Mouse (Mus musculus) right cerebral cortex, postnatal 25 days (tissue): ENCODE measurements around the gene D17Wsu92e.
"Not testable (repeated sequence)": the region's sequence is repeated elsewhere in the genome, so short reads cannot be mapped to it uniquely, and the experiment has no call there.

Experiments
- DNase-seq: peaks from one replicate; pipeline ENCODE4 v3.0.0; 2022

Gene D17Wsu92e

DNA sequence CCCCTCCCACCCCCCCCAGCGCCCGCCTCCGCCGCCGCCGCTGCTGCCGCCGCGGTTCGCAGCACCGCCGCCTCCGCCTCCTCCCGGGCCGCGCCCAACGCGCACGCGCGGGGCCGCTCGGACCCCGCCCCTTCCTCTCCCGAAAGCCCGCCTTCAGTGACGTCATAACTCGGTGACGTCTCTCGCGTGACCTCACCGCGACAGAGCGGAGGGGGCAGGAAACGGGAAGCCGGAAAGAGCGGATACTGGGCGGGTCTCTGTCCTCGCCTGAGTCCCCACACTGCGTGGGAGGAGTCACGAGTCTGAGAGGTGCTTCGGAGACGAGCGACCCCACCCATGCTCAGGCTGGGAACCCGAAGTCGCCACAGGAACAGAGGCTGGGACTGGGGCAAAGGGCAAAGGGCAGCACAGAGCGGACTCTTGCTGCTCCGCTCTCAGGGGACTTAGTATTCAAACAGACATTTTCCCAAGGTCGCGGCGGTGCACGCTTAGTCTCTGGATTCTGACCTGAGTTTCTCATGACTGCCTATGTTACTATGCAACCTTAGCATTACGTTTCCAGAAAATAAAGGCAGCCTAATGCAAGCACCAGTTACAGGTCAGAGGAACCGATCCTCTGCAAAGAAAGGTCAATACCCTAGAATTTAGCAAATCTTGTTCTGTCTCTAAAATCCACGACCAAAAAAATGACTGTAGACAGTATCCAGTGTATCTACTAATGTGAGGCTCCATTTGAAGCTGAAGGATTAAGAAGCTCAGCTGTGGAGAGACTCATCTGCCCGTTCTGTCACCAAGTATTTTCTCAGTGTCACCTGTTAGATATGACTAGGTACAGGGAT is at the start of gene D17Wsu92e:
Gene D17Wsu92e, minus strand, starts transcription at position 81 of the 839 bp plus-strand sequence.
- peak; percentile 99 for DNase-seq

GRCm38 (mm10) chr17:27866737-27867136 is 46.3 kb upstream of the D17Wsu92e start:
- DNase-seq, result no peak

GRCm38 (mm10) chr17:27865461-27865860 is 45.0 kb upstream of the D17Wsu92e start:
- DNase-seq, result no peak

DNA sequence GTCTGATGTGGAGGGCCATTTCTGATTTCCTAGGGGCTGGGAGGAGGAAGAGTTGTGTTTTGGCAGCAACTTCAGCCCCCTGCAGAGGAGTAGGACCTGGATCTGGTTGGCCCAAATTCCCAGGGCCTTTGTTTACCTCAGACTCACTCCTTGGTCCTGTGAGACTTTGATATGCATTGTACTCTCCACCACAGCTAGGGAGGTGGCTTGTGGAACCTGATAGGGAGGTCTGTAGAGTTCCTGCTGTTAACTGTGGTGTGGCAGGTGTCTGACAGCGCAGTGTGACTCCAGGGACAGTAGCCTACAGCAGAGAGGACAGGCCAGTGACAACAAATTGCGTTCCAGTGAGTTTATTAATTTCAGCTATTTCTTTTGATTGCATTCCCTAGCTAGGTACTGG is 38.7 kb upstream of the D17Wsu92e start:
- DNase-seq, result no peak

DNA sequence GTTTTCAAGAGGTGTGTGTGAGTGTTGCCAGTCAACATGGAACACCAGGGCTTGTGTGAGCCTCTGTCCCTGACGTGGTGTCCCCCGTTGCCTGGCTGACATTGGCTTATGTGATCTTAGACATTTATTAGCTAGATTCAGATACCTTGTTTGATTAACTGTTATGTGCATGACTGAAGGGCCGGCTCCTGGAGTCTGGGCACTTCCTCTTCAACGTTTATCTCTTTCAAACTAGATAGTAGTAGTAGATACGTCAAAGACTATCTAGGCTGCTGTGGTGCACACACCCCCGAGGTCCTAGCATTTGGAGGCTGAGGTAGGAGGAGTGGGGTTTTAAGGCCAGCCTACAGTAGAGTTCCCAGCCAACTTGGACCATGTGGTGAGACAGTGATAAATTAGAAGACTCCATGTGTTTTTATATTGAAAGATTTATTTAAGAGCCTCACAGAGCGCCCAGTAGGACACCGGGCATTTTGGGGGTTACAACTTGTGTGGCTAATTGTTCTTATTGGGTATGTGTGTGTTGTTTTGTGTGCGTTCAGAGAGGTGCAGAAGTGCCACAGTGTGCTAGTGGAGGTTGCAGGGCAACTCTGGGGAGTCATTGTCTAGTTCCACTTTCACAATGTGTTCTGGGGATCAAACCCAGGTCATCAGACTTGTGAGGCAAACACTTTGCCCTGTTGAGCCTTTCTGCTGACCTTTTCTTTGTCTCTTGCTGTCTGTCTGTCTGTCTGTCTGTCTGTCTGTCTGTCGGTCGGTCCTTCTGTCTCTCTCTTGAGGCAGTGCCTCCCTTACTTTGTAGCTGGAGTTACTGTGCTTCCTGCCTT is 37.4 kb upstream of the D17Wsu92e start:
- DNase-seq, result no peak

DNA sequence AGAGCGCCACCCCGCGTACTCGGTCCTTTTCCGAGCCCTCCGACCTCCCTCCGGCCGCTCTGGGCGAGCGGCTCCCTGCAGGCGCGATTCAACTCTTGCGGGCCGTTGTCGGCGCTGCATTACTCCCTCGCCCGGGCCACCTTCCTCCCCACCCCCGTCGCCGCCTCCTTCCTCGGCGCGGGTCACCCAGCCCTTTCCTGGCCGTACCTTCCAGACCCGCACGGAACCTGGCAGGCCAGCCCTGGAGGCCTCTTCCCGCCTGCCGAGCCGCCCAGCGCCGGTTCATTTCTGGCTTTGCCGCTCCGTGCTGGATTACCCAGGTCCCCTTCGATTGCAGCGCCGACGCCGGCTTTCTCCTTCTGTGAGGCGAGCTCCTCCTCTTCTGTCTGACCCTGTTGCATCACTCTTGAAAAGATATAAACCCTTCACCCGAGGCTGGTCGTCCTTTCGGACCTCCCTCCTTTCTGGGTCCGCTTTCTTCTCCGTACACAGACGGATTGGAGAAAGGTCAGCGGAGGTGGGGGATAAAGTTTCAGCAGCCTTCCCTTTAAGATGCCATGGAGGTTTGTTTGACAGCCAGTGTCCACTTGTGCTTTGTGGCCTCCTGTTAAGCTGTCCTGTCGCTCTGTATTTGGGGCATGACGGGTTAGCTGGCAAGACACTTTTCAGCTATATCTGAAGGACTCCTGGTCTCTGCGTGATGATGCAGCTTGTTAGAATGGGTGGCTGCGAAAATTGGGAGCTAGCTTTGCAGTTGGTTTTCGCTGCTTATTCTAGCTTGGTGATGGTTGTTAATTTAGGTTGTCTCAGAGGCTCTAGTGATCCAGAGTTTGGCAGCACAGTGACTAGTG is 36.6 kb upstream of the D17Wsu92e start:
- peak; percentile 49 for DNase-seq

- DNase-seq, result peak; percentile 83
Observed at GRCm38 (mm10) chr17:27856265-27856797, 35.9 kb upstream of the D17Wsu92e start, which contains the start of gene Uhrf1bp1. TSS of gene Uhrf1bp1 (plus strand) at chr17:27856441.

DNA sequence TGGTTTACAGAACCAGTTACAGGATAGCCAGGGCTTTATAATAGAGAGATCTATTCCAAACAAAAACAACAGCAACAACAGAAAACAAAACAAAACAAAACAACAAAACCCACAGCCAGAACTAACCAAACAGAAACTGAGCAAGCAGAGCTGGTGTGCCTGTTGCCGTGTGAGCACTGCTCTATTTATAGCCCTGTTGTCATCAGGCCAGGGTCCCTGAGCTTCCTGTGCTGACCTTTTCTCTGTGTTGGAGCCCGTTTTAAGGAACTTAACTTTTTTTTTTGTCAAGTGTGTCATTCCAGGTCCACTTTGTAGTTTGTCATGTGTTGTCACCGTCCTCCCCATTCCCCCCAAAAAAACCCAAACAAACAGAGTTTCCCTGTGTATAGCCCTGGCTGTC is 30.6 kb upstream of the D17Wsu92e start:
- DNase-seq, result no peak

GRCm38 (mm10) chr17:27848351-27848750 is 27.9 kb upstream of the D17Wsu92e start:
- no peak for DNase-seq

DNA sequence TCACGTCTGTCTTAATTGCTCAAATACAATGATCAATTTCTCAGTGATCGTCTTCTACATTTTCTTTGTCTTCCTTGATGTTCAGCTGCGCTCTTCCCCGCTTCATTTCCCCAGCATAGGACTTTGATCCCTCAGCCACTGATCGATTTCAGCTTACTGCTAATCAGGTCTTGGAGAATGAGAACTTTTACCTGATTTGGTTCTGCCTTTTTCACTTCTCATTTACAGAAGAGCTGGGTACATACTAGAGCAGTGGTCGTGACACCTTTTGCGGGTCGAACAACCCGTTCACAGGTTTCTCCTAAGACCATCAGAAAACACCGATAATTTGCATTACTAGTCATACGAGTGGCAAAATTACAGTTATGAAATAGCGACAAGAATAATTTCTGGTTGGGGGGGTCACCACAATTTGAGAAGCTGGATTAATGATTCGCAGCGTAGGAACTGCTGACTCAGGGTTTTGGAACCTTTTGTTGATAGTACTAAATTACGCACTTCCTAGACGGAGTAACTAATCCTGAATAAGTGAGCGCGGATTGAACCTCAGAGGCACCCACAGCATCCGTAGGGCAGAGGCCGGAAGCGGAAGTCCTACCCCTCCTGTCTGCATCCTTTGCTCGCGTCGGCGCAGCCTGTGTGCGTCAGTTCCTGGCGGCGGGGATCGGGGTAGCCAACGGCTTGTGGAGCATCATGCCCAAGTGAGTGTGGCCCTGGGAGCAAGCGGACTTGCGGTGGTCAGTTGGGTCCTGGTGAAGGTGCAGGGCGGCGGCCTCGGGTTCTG is 19.2 kb upstream of the D17Wsu92e start:
- peak; percentile 96 for DNase-seq

DNA sequence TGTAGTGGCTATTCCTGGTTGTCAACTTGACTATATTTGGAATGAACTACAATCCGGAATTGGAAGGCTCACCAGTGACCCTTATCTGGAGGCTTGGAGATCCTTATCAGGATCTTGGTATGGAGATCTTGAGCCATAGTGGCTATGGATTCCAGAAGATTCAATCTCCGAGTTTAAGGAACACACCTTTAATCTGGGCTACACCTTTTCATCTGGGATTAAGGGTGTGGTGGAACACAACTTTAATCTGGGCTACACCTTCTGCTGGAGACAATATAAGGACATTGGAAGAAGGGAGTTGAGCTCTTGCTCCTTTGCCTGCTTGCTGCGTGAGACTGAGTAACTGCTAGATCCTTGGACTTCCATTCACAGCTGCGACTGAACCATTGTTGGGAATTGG is 17.4 kb upstream of the D17Wsu92e start, which contains the start of gene Snrpc:
Gene Snrpc, plus strand, starts transcription at position 301 of the 400 bp plus-strand sequence.
- DNase-seq, result not testable (repeated sequence)

GRCm38 (mm10) chr17:27830411-27830810 is 10.0 kb upstream of the D17Wsu92e start:
- DNase-seq, result no peak

DNA sequence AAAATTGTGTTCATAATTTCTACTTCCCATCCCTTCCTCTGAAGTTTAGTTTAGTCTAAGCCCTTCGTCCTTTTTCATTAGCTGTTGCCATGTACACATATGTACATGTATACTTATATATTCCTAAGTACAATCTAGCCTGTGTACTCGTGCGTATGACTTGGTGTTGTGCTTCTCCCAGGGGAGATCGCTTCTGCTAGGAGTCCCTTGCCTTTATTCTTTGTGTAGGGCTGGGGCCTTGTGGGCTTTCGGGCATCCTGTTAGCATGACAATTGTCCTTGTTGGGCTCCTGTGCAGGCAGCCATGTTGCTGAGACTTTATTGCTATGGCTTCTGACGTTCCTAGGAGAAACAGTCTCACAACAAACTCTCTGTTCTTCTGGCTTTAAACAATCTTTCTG is 7.1 kb upstream of the D17Wsu92e start:
- DNase-seq, result no peak

- no peak for DNase-seq
Observed at GRCm38 (mm10) chr17:27826908-27827383, 6.5 kb upstream of the D17Wsu92e start.

GRCm38 (mm10) chr17:27825984-27826905 is 5.8 kb upstream of the D17Wsu92e start:
- DNase-seq, result peak; percentile 11

- no peak for DNase-seq
Observed at GRCm38 (mm10) chr17:27825539-27825938, 5.1 kb upstream of the D17Wsu92e start.

DNA sequence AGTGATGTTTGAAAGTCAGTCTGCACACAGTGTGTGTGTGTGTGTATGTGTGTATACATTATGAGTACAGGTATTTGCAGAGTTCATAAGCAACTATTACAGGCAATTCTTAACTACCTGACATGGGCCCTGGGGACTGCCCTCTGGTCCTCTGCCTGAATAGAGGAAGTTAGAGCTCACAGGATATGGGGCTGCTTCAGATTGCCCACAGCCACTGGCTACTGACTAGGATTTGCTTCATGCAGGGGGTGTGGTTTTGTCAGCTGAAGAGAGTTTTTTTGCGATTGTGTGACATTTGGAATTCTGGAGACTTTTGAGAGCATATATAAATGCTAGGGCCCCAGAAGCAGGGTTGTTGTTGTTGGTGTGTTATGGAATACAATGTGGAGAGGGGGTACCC is 4.5 kb upstream of the D17Wsu92e start:
- DNase-seq, result no peak

DNA sequence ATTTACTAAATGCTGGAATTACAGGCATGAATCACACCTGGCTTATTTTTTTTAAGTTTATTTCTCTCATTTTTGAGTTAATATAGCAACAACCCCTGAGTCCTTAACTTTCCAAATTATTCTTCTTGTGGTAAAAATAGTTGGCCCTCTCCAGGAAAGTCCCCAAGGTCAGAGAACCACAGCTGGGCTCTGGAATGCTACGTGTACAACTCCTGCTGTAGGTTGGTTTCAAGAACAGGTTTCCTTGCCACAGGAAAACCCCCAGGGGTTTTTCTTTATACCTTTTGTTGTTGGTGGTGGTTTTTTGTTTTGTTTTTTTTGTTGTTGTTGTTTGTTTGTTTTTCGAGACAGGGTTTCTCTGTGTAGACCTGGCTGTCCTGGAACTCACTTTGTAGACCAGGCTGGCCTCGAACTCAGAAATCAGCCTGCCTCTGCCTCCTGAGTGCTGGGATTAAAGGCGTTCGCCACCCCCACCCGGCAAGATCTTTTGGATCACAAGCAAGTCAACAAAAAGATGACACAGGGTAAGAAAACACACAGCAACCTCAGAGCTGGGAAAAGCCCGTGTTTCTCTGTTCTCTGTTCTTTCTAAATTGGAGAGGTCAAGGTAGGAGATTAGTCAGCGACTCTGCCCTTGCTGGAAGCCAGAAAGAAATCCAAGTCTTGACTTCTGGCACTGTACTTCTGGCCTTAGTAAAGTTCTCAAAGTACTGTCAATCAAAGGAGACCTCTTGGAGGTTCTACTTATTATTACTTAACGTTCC is 2.9 kb upstream of the D17Wsu92e start:
- DNase-seq, result no peak
